Mouse (Mus musculus) left cerebral cortex, adult 9 months (tissue): ENCODE data around the gene Zbtb38.

ENCODE experiments used
- DNase-seq, 2 experiments: peaks; one replicate each; pipeline ENCODE4 v3.0.0; 2022; ENCODE audit warnings: low spot score in 2 of 2

The Zbtb38 gene

GRCm38 (mm10) chr9:96715171-96715570 is 37.5 kb downstream of the Zbtb38 start:
- DNase-seq: no peak

- no peak for DNase-seq
Measured at GRCm38 (mm10) chr9:96713472-96714390, 38.9 kb downstream of the Zbtb38 start.

- DNase-seq: no peak
Measured at GRCm38 (mm10) chr9:96712758-96713471, 39.7 kb downstream of the Zbtb38 start.

GRCm38 (mm10) chr9:96712045-96712444 is 40.6 kb downstream of the Zbtb38 start:
- no peak for DNase-seq

- DNase-seq: no peak
Measured at GRCm38 (mm10) chr9:96710241-96710946, 42.2 kb downstream of the Zbtb38 start.

- DNase-seq: no peak
Measured at GRCm38 (mm10) chr9:96708905-96709304, 43.7 kb downstream of the Zbtb38 start.

- DNase-seq: no peak
Measured at GRCm38 (mm10) chr9:96707964-96708363, 44.7 kb downstream of the Zbtb38 start.

GRCm38 (mm10) chr9:96705576-96706285 is 46.9 kb downstream of the Zbtb38 start:
- no peak for DNase-seq

GRCm38 (mm10) chr9:96704935-96705334 is 47.7 kb downstream of the Zbtb38 start:
- DNase-seq: no peak

GRCm38 (mm10) chr9:96701891-96702290 is 50.7 kb downstream of the Zbtb38 start:
- DNase-seq: no peak

GRCm38 (mm10) chr9:96699276-96700035 is 53.2 kb downstream of the Zbtb38 start:
- DNase-seq: no peak

GRCm38 (mm10) chr9:96696788-96697492 is 55.7 kb downstream of the Zbtb38 start:
- no peak for DNase-seq

- peak; percentile 67 to 85 for DNase-seq
Measured at GRCm38 (mm10) chr9:96696141-96696561, 56.5 kb downstream of the Zbtb38 start.

- DNase-seq: no peak
Measured at GRCm38 (mm10) chr9:96690461-96690863, 62.2 kb downstream of the Zbtb38 start.

- DNase-seq: no peak
Measured at GRCm38 (mm10) chr9:96689076-96689475, 63.6 kb downstream of the Zbtb38 start.

GRCm38 (mm10) chr9:96688194-96688875 is 64.3 kb downstream of the Zbtb38 start:
- DNase-seq: no peak

- DNase-seq: no peak
Measured at GRCm38 (mm10) chr9:96687591-96688186, 64.9 kb downstream of the Zbtb38 start.

- no peak for DNase-seq
Measured at GRCm38 (mm10) chr9:96685600-96686084, 67.0 kb downstream of the Zbtb38 start.
